Mouse (Mus musculus) liver, embryonic 13.5 days (tissue): ENCODE data around the gene Mllt10. TPM values are rescaled to one million over a fixed set of nuclear protein-coding genes. Genes with fewer than 3 reads are reported as not detected.
A peak's percentile ranks its signal among the peaks of the same experiment; 100 is the strongest.

Source experiments
- ATAC-seq: fragments of 200-750 bp; cut with Nextera tagmentation; 2 replicates; pipeline ENCODE4 v1.8.0; 2017; ENCODE audit warnings: low read depth, mild to moderate bottlenecking, moderate number of reproducible peaks, moderate library complexity
- DNase-seq: peaks from one replicate; pipeline ENCODE4 v3.0.0; 2022
- H3K27ac ChIP-seq: fragments of 300-500 bp; sonication (generic); 2 replicates; pipeline ENCODE4 v1.5.1; 2015; ENCODE audit warnings: moderate library complexity, mild to moderate bottlenecking, inconsistent platforms
- H3K27me3 ChIP-seq: fragments of 300-500 bp; sonication (generic); 2 replicates; pipeline ENCODE4 v1.6.1; 2015; ENCODE audit warnings: mild to moderate bottlenecking, inconsistent platforms
- H3K36me3 ChIP-seq: fragments of 300-500 bp; sonication (generic); 2 replicates; pipeline ENCODE4 v1.6.1; 2015; ENCODE audit warnings: mild to moderate bottlenecking, inconsistent platforms
- H3K4me1 ChIP-seq: fragments of 300-500 bp; sonication (generic); replicated peaks from 2 replicates; pipeline ENCODE4 v1.6.1; 2015; ENCODE audit warnings: inconsistent platforms
- H3K4me2 ChIP-seq: fragments of 300-500 bp; sonication (generic); 2 replicates; pipeline ENCODE4 v1.6.1; 2015; ENCODE audit warnings: inconsistent platforms, mild to moderate bottlenecking, moderate library complexity
- H3K4me3 ChIP-seq: fragments of 300-500 bp; sonication (generic); replicated peaks from 2 replicates; pipeline ENCODE4 v1.5.1; 2015; ENCODE audit warnings: mild to moderate bottlenecking, inconsistent platforms
- H3K9ac ChIP-seq: fragments of 300-500 bp; sonication (generic); 2 replicates; pipeline ENCODE4 v1.6.1; 2015; ENCODE audit warnings: mild to moderate bottlenecking, inconsistent platforms
- H3K9me3 ChIP-seq: fragments of 300-500 bp; sonication (generic); replicated peaks from 2 replicates; pipeline ENCODE4 v1.6.1; 2016; ENCODE audit warnings: inconsistent platforms
- WGBS: fragments of 180-500 bp; shearing (Covaris S2); methylation state at CpG from one replicate; pipeline ENCODE4 v1.1.7; 2015; ENCODE audit not compliant: insufficient replicate concordance; 5-methylcytosine and 5-hydroxymethylcytosine counted together
- polyA plus RNA-seq: library from polyadenylated mRNA; unstranded; fragments of >200 nt; fragmentation: Nextera tagmentation; extraction: Ambion mirVana; gene quantifications from 2 replicates; pipeline ENCODE4 v1.2.1, GENCODE M21; 2015

Gene Mllt10
- polyA plus RNA-seq, 1 experiment from 2014 or later = 29.1 TPM

GRCm38 (mm10) chr2:18037491-18037890, 17.5 kb upstream of the Mllt10 start, which contains the start of gene A930004D18Rik:
Gene A930004D18Rik, minus strand, starts transcription at chr2:18037737.
- Histone ChIP-seq H3K27me3 (peaks cover 83% of the 10 kb centered on the region), H3K4me2 (no peak within 1 kb of the TSS), H3K4me1 (peaks cover 17% of the 10 kb centered on the region), H3K36me3 (no peaks in the 10 kb centered on the region), H3K4me3 (no peak within 1 kb of the TSS), H3K9ac (no peak within 1 kb of the TSS), H3K27ac (no peak within 1 kb of the TSS), H3K9me3 (no peaks in the 10 kb centered on the region)
- no peak for ATAC-seq
- no peak for DNase-seq
- WGBS = 20% methylated on average over 2 of the region's 2 CpGs

GRCm38 (mm10) chr2:18038141-18038752, 16.8 kb upstream of the Mllt10 start:
- WGBS = 48% methylated on average over 3 of the region's 3 CpGs
- peaks cover 83% of the 10 kb centered on the region for H3K27me3 ChIP-seq

GRCm38 (mm10) chr2:18038895-18039371, 16.1 kb upstream of the Mllt10 start:
- Histone ChIP-seq H3K27me3 (peaks cover 80% of the 10 kb centered on the region), H3K4me1 (peaks cover 17% of the 10 kb centered on the region), H3K4me2 (no peak overlapping the region), H3K36me3 (no peaks in the 10 kb centered on the region), H3K9ac (no peak overlapping the region), H3K4me3 (no peak overlapping the region), H3K27ac (no peak overlapping the region), H3K9me3 (no peaks in the 10 kb centered on the region)
- ATAC-seq (no peak), DNase-seq (no peak)
- 58% methylated on average over 10 of the region's 10 CpGs for WGBS

More at GRCm38 (mm10) chr2:18038141-18038752, 16.8 kb upstream of the Mllt10 start:
- H3K36me3 ChIP-seq = no peaks in the 10 kb centered on the region
- DNase-seq = no peak
- H3K9ac ChIP-seq = no peak overlapping the region
- no peak for ATAC-seq
- no peak overlapping the region for H3K4me3 ChIP-seq
- no peak overlapping the region for H3K4me2 ChIP-seq
- no peaks in the 10 kb centered on the region for H3K9me3 ChIP-seq
- H3K27ac ChIP-seq = no peak overlapping the region
- H3K4me1 ChIP-seq = peaks cover 17% of the 10 kb centered on the region

DNA sequence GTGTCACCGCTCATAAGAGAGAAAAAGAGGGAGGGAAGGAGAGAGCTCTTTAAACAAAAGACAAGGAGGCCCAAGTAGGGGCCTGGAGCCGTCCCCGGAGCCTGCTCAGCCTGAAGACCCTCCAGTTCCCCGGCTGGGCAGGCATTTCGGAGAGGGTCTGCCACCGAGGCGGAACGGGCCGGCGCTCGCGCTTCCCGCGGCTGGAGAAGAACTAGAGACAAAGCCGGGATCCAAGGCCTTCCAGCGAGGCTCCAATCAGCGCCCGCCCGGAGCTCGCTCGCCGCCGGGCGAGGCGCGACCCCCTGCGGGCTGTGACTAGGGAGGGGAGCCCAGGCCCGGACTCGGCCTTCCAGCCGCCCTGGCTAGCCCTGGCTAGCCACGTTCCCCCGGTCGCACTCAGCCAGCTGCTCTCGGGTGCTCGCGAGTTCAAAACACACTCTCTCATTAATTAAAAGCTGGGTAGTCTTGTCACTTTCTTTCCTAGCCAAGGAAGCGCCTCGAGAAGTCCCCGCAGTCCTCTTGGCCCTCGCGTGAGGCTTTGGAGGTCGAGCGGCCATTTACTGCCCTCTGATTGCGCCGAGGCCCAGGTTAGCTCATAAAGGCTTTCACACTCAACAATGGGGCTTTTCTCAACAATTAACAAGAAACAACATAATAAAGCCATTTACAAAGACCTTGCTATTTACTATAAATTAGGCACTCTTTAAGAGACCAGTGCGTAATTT, 15.3 kb upstream of the Mllt10 start:
- WGBS = 20% methylated on average over 46 of the region's 46 CpGs
- DNase-seq (no peak), ATAC-seq (no peak)
- peak overlapping the region; percentile 50 for H3K4me2 ChIP-seq
- peak overlapping the region; percentile 17; the same call in 1 of the 2 replicates for H3K4me3 ChIP-seq
- no peaks in the 10 kb centered on the region for H3K9me3 ChIP-seq
- no peaks in the 10 kb centered on the region for H3K36me3 ChIP-seq
- H3K4me1 ChIP-seq = peaks cover 17% of the 10 kb centered on the region
- H3K27me3 ChIP-seq = peaks cover 78% of the 10 kb centered on the region
- peak overlapping the region; percentile 70 for H3K27ac ChIP-seq
- H3K9ac ChIP-seq = peak overlapping the region; percentile 51

DNA sequence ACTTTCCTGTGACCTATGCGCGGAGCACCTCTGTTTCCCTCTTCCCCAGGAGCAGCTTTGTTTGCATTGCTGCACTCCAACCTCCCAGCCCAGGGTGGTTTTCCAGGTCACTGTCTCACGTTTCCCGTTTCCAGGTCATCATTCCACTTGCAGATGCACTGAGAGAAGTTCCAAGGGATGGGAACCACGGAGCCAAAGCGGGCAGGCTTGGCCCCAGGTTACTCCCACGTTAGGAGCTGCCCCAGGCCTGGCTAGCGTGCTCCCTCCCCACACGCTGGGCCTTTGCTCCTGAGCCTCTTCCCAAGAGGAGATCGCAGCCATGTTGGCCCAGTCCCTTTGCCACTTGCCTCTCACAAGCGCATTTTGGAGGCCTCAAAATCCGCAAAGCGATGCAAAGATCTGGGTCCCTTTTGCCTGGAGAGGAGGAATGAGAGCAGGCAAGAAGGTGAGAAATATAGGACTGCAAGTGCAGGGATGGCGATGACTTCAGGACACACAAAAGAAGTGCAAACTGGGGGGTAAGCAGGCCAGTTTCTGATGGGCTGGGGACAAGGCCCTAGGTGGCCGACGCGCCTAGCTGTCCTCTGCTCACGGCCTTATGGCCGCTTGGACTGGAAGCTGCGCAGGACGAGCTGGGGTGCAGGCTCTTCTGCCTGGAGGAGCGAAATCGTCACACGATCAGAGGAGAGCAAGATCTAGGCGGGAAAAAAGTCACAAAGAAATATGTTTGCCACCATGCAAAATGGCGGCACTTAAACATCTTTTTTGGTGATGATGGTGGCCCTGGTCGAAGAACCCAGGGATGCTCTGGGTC, 14.5 kb upstream of the Mllt10 start:
- H3K9ac ChIP-seq = 0 out of 2 replicates have a peak overlapping the region, but pooled peaks have one; percentile 17

GRCm38 (mm10) chr2:18041199-18041885, 13.7 kb upstream of the Mllt10 start:
- Histone ChIP-seq H3K27me3 (peaks cover 91% of the 10 kb centered on the region), H3K4me2 (peak overlapping the region; percentile 19)
- WGBS = 46% methylated on average over 14 of the region's 14 CpGs

More for the DNA sequence above, 14.5 kb upstream of the Mllt10 start:
- ATAC-seq = peak; percentile 65
- no peaks in the 10 kb centered on the region for H3K9me3 ChIP-seq
- H3K4me3 ChIP-seq = no peak overlapping the region
- peaks cover 83% of the 10 kb centered on the region for H3K27me3 ChIP-seq
- peak overlapping the region; percentile 19 for H3K4me2 ChIP-seq
- WGBS = 67% methylated on average over 27 of the region's 27 CpGs
- H3K4me1 ChIP-seq = peaks cover 17% of the 10 kb centered on the region
- DNase-seq = no peak
- H3K36me3 ChIP-seq = no peaks in the 10 kb centered on the region
- H3K27ac ChIP-seq = peak overlapping the region; percentile 70

DNA sequence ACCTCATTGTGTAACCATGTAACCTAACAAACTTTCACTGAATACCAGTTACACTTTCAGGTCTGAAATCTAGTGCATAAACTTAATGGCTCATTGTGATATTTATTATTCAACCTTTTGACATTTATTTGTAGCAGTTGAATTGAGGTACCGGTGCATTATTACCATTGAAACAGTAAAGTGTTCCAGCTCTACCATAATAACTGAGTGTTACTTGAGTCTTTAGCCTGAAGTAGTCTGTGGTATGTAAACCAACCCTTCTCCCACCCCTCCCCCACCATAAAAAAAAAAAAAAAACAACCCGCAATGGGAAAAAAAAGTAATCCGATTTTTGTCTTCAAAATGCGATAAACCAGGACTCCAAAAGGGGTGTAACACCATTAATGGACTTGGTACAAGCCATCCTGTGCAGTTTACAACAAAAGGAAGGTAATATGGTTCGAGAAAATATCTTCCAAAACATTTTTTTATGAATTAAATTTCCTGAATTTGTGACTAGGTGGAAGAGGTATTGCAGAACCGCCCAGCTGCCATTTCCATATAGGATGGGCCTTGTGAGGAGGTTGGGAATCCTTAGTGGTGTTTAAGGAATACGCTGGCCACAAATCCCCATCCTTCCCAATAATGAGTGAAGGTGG, 9.8 kb upstream of the Mllt10 start:
- no peaks in the 10 kb centered on the region for H3K36me3 ChIP-seq
- ATAC-seq (no peak), DNase-seq (no peak)
- no peak overlapping the region for H3K27ac ChIP-seq
- no peak overlapping the region for H3K9ac ChIP-seq
- peaks cover 93% of the 10 kb centered on the region for H3K27me3 ChIP-seq
- H3K4me2 ChIP-seq = peak overlapping the region; percentile 96
- peak overlapping the region; percentile 77; the same call in 1 of the 2 replicates for H3K4me3 ChIP-seq
- 35% methylated on average over 7 of the region's 7 CpGs for WGBS
- peaks cover 53% of the 10 kb centered on the region for H3K4me1 ChIP-seq
- no peaks in the 10 kb centered on the region for H3K9me3 ChIP-seq

More at GRCm38 (mm10) chr2:18041199-18041885, 13.7 kb upstream of the Mllt10 start:
- 0 out of 2 replicates have a peak overlapping the region, but pooled peaks have one; percentile 13 for H3K9ac ChIP-seq
- H3K9me3 ChIP-seq = no peaks in the 10 kb centered on the region
- DNase-seq = no peak
- H3K4me1 ChIP-seq = peaks cover 23% of the 10 kb centered on the region
- H3K36me3 ChIP-seq = no peaks in the 10 kb centered on the region
- ATAC-seq = peak; percentile 70
- no peak overlapping the region for H3K4me3 ChIP-seq
- H3K27ac ChIP-seq = peak overlapping the region; percentile 50

DNA sequence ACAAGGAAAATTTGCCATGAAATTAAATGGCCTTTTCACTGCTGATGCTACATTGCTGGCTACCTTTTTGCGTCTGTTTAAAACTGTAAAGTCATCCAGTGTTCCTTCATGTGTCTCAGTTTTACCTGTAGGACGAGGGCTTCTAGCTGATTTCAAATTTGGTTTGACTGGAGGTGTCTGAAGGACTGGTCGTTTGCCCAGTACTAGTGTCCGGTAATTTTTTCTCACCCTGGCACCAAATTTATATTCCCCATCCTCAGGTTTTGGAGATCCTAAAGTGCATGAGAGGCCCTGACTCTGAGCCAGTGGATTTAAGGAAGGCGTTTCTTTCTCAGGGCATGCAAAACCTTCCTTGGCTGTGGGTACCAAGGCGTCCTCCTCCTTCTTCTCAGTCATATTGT, 9.3 kb upstream of the Mllt10 start:
- peak overlapping the region; percentile 77 for H3K4me3 ChIP-seq
- H3K36me3 ChIP-seq = no peaks in the 10 kb centered on the region
- 50% methylated on average over 6 of the region's 6 CpGs for WGBS
- ATAC-seq (no peak), DNase-seq (no peak)
- peaks cover 93% of the 10 kb centered on the region for H3K27me3 ChIP-seq
- peak overlapping the region; percentile 81; the same call in 1 of the 2 replicates for H3K9ac ChIP-seq
- peak overlapping the region; percentile 96 for H3K4me2 ChIP-seq
- H3K27ac ChIP-seq = no peak overlapping the region
- H3K9me3 ChIP-seq = no peaks in the 10 kb centered on the region
- H3K4me1 ChIP-seq = peaks cover 51% of the 10 kb centered on the region

- peaks cover 93% of the 10 kb centered on the region for H3K27me3 ChIP-seq
- peak overlapping the region; percentile 77 for H3K4me3 ChIP-seq
- H3K4me2 ChIP-seq = peak overlapping the region; percentile 96
- DNase-seq (no peak), ATAC-seq (no peak)
- H3K27ac ChIP-seq = no peak overlapping the region
- no peaks in the 10 kb centered on the region for H3K36me3 ChIP-seq
- 13% methylated on average over 4 of the region's 4 CpGs for WGBS
- peak overlapping the region; percentile 81 for H3K9ac ChIP-seq
- no peaks in the 10 kb centered on the region for H3K9me3 ChIP-seq
- H3K4me1 ChIP-seq = peaks cover 48% of the 10 kb centered on the region
These were observed 8.9 kb upstream of the Mllt10 start for GRCm38 (mm10) chr2:18046186-18046585.
